Mouse (Mus musculus) cerebellum, adult 2 months (tissue): ENCODE measurements around the gene 9130019O22Rik. TPM values are rescaled to one million over a fixed set of nuclear protein-coding genes. Genes with fewer than 3 reads are reported as not detected.

Experiments
- DNase-seq, 2 experiments: peaks; one replicate each; pipeline ENCODE4 v3.0.0; 2021
- H3K27ac ChIP-seq: fragments of 200-500 bp; 2 replicates; pipeline ENCODE4 v1.5.1; 2012; ENCODE audit warnings: low read length, control low read depth, inconsistent platforms; ENCODE audit not compliant: insufficient read depth
- H3K27me3 ChIP-seq: fragments of 200-500 bp; 2 replicates; pipeline ENCODE4 v1.6.1; 2012; ENCODE audit warnings: inconsistent platforms, mild to moderate bottlenecking, low read length, moderate library complexity; ENCODE audit not compliant: control insufficient read depth, insufficient read depth
- H3K4me1 ChIP-seq: fragments of 200-500 bp; 2 replicates; pipeline ENCODE4 v1.6.1; 2011; ENCODE audit warnings: low read length; ENCODE audit not compliant: control insufficient read depth, insufficient read depth
- H3K4me3 ChIP-seq: fragments of 200-500 bp; replicated peaks from 2 replicates; pipeline ENCODE3; 2011; ENCODE audit warnings: mild to moderate bottlenecking, low read depth, low read length, control low read depth; ENCODE audit not compliant: insufficient read depth
- CTCF ChIP-seq: fragments of 200-500 bp; IDR thresholded peaks from 2 replicates; pipeline ENCODE4 v1.5.1; 2011; ENCODE audit warnings: low read depth, mild to moderate bottlenecking, control low read depth, low read length, moderate library complexity, borderline replicate concordance; ENCODE audit not compliant: insufficient read depth
- POLR2A ChIP-seq: fragments of 200-500 bp; IDR thresholded peaks from 2 replicates; pipeline ENCODE4 v1.6.1; 2011; ENCODE audit warnings: low read length, control low read depth, borderline replicate concordance; ENCODE audit not compliant: insufficient read depth
- WGBS: fragments of 180-500 bp; shearing (Covaris S2); methylation state at CpG from one replicate; pipeline ENCODE4 v1.1.7; 2018; 5-methylcytosine and 5-hydroxymethylcytosine counted together
- polyA plus RNA-seq: library from polyadenylated mRNA; depleted of rRNA; stranded (reverse); fragments of >200 nt; gene quantifications from 2 replicates; pipeline ENCODE4 v1.2.3, GENCODE M21; 2012; rRNA removed

Gene 9130019O22Rik
- 3.9 and 4.4 TPM in 2 replicates for polyA plus RNA-seq

GRCm38 (mm10) chr7:127386641-127387392 is at the start of gene 9130019O22Rik:
TSS of gene 9130019O22Rik (minus strand) at chr7:127387166.
- DNase-seq, result peak; percentile 90 to 93
- Histone ChIP-seq H3K27me3 (no peaks in the 10 kb centered on the region), H3K4me3 (peak within 1 kb of the TSS; percentile 74), H3K27ac (no peak within 1 kb of the TSS), H3K4me1 (peaks cover 2% of the 10 kb centered on the region; the same call in 1 of the 2 replicates)
- WGBS, result 3% methylated on average over 38 of the region's 38 CpGs
- TF ChIP-seq POLR2A, result peak; percentile 75; the same call in 1 of the 2 replicates
- no peak for TF ChIP-seq CTCF

GRCm38 (mm10) chr7:127435206-127435605 is 48.2 kb upstream of the 9130019O22Rik start:
- no peaks in the 10 kb centered on the region for H3K27me3 ChIP-seq
- H3K27ac ChIP-seq, result no peak overlapping the region
- 94% methylated on average over 4 of the region's 4 CpGs for WGBS
- TF ChIP-seq CTCF (no peak), POLR2A (no peak)
- H3K4me1 ChIP-seq, result no peaks in the 10 kb centered on the region
- DNase-seq, result no peak
- no peak overlapping the region for H3K4me3 ChIP-seq

- Histone ChIP-seq H3K27ac (no peak overlapping the region), H3K4me1 (no peaks in the 10 kb centered on the region), H3K4me3 (no peak overlapping the region), H3K27me3 (no peaks in the 10 kb centered on the region)
- DNase-seq, result no peak
- WGBS, result 70% methylated on average over 3 of the region's 3 CpGs
- TF ChIP-seq CTCF (no peak), POLR2A (no peak)
These were observed 39.4 kb upstream of the 9130019O22Rik start for GRCm38 (mm10) chr7:127426354-127426753.

- Histone ChIP-seq H3K27me3 (no peaks in the 10 kb centered on the region), H3K4me3 (no peak overlapping the region), H3K27ac (no peak overlapping the region), H3K4me1 (no peaks in the 10 kb centered on the region)
- no peak for DNase-seq
- TF ChIP-seq POLR2A (no peak), CTCF (no peak)
- WGBS, result 79% methylated on average over 2 of the region's 2 CpGs
These were observed 38.9 kb upstream of the 9130019O22Rik start for GRCm38 (mm10) chr7:127425911-127426310.

- no peaks in the 10 kb centered on the region for H3K4me1 ChIP-seq
- WGBS, result 82% methylated on average over 3 of the region's 3 CpGs
- H3K27me3 ChIP-seq, result no peaks in the 10 kb centered on the region
- no peak overlapping the region for H3K4me3 ChIP-seq
- H3K27ac ChIP-seq, result no peak overlapping the region
- TF ChIP-seq POLR2A (no peak), CTCF (no peak)
- DNase-seq, result no peak
These were observed 38.3 kb upstream of the 9130019O22Rik start for GRCm38 (mm10) chr7:127425291-127425690.

GRCm38 (mm10) chr7:127422247-127422646 is 35.3 kb upstream of the 9130019O22Rik start:
- DNase-seq, result peak in 1 of 2 experiments; percentile 65
- Histone ChIP-seq H3K27me3 (no peaks in the 10 kb centered on the region), H3K4me3 (peak overlapping the region; percentile 70), H3K4me1 (no peaks in the 10 kb centered on the region), H3K27ac (no peak overlapping the region)
- WGBS, result under 1% methylated on average over 15 of the region's 15 CpGs
- TF ChIP-seq CTCF, result no peak
- no peak for TF ChIP-seq POLR2A

GRCm38 (mm10) chr7:127421388-127422191 is 34.6 kb upstream of the 9130019O22Rik start, which contains the start of gene Zfp688:
TSS of gene Zfp688 (minus strand) at chr7:127422068.
- peak; percentile 91 to 93 for DNase-seq
- Histone ChIP-seq H3K4me1 (no peaks in the 10 kb centered on the region), H3K27me3 (no peaks in the 10 kb centered on the region), H3K4me3 (peak within 1 kb of the TSS; percentile 70), H3K27ac (peak within 1 kb of the TSS; percentile 26; the same call in 1 of the 2 replicates)
- TF ChIP-seq POLR2A, result peak; percentile 86
- no peak for TF ChIP-seq CTCF
- WGBS, result 1% methylated on average over 48 of the region's 48 CpGs
